Mouse (Mus musculus): ENCODE results near the gene Med1. TPM values are rescaled to one million over a fixed set of nuclear protein-coding genes. Genes with fewer than 3 reads are reported as not detected.

The Med1 gene
- polyA plus RNA-seq, 1 experiment from 2014 or later: 59.1 TPM

- H3K27ac ChIP-seq (replicated peaks): no peak overlapping the region
- no peaks in the 10 kb centered on the region for H3K9me3 ChIP-seq (replicated peaks)
- H3K4me3 ChIP-seq (replicated peaks): no peak overlapping the region
- no peak overlapping the region for H3K9ac ChIP-seq
- H3K4me2 ChIP-seq (replicated peaks): no peak overlapping the region
- H3K36me3 ChIP-seq: no peaks in the 10 kb centered on the region
- WGBS: 75% methylated on average over 7 of the region's 7 CpGs
- H3K4me1 ChIP-seq: peaks cover 14% of the 10 kb centered on the region
- no peaks in the 10 kb centered on the region for H3K27me3 ChIP-seq
- no peak for ATAC-seq (ENCODE audit: insufficient number of reproducible peaks, low FRiP score, low TSS enrichment, low read depth)
These were observed 47.2 kb downstream of the Med1 start for GRCm38 (mm10) chr11:98145856-98146255.

GRCm38 (mm10) chr11:98142545-98142944 is 50.5 kb downstream of the Med1 start:
- Histone ChIP-seq H3K9ac (no peak overlapping the region), H3K4me3 (replicated peaks) (no peak overlapping the region), H3K27me3 (no peaks in the 10 kb centered on the region), H3K4me2 (replicated peaks) (no peak overlapping the region), H3K9me3 (replicated peaks) (no peaks in the 10 kb centered on the region), H3K27ac (replicated peaks) (no peak overlapping the region), H3K4me1 (peaks cover 12% of the 10 kb centered on the region), H3K36me3 (no peaks in the 10 kb centered on the region)
- ATAC-seq (ENCODE audit: insufficient number of reproducible peaks, low FRiP score, low TSS enrichment, low read depth): no peak
- 93% methylated on average over 2 of the region's 2 CpGs for whole genome bisulfite sequencing

- Histone ChIP-seq H3K27me3 (no peaks in the 10 kb centered on the region), H3K4me2 (replicated peaks) (no peak overlapping the region), H3K27ac (replicated peaks) (no peak overlapping the region), H3K9ac (no peak overlapping the region), H3K4me1 (peaks cover 17% of the 10 kb centered on the region; the same call in 1 of the 2 replicates), H3K4me3 (replicated peaks) (no peak overlapping the region), H3K9me3 (replicated peaks) (no peaks in the 10 kb centered on the region), H3K36me3 (no peaks in the 10 kb centered on the region)
- WGBS: 61% methylated on average over 7 of the region's 7 CpGs
- ATAC-seq (ENCODE audit: insufficient number of reproducible peaks, low FRiP score, low TSS enrichment, low read depth): no peak
These were observed 54.2 kb downstream of the Med1 start for GRCm38 (mm10) chr11:98138894-98139293.

GRCm38 (mm10) chr11:98137836-98138235 is 55.3 kb downstream of the Med1 start:
- Histone ChIP-seq H3K27me3 (no peaks in the 10 kb centered on the region), H3K36me3 (no peaks in the 10 kb centered on the region), H3K4me1 (peaks cover 17% of the 10 kb centered on the region; the same call in 1 of the 2 replicates), H3K4me3 (replicated peaks) (no peak overlapping the region), H3K27ac (replicated peaks) (no peak overlapping the region), H3K9me3 (replicated peaks) (no peaks in the 10 kb centered on the region), H3K9ac (no peak overlapping the region), H3K4me2 (replicated peaks) (no peak overlapping the region)
- ATAC-seq (ENCODE audit: insufficient number of reproducible peaks, low FRiP score, low TSS enrichment, low read depth): no peak
- 87% methylated on average over 11 of the region's 11 CpGs for WGBS

- no peaks in the 10 kb centered on the region for H3K9me3 ChIP-seq (replicated peaks)
- no peak for ATAC-seq (ENCODE audit: insufficient number of reproducible peaks, low FRiP score, low TSS enrichment, low read depth)
- 45% methylated on average over 4 of the region's 4 CpGs for WGBS
- H3K4me1 ChIP-seq: peaks cover 17% of the 10 kb centered on the region; the same call in 1 of the 2 replicates
- no peak overlapping the region for H3K27ac ChIP-seq (replicated peaks)
- H3K9ac ChIP-seq: no peak overlapping the region
- no peak overlapping the region for H3K4me3 ChIP-seq (replicated peaks)
- no peak overlapping the region for H3K4me2 ChIP-seq (replicated peaks)
- H3K27me3 ChIP-seq: no peaks in the 10 kb centered on the region
- H3K36me3 ChIP-seq: no peaks in the 10 kb centered on the region
These were observed 58.1 kb downstream of the Med1 start for GRCm38 (mm10) chr11:98134951-98135350.

GRCm38 (mm10) chr11:98123424-98123823 is 69.7 kb downstream of the Med1 start:
- Histone ChIP-seq H3K27ac (replicated peaks) (no peak overlapping the region), H3K4me3 (replicated peaks) (no peak overlapping the region), H3K9ac (no peak overlapping the region), H3K36me3 (peaks cover 50% of the 10 kb centered on the region), H3K4me1 (no peaks in the 10 kb centered on the region), H3K4me2 (replicated peaks) (no peak overlapping the region), H3K27me3 (no peaks in the 10 kb centered on the region), H3K9me3 (replicated peaks) (no peaks in the 10 kb centered on the region)
- WGBS: 93% methylated on average over 5 of the region's 5 CpGs
- no peak for ATAC-seq (ENCODE audit: insufficient number of reproducible peaks, low FRiP score, low TSS enrichment, low read depth)

GRCm38 (mm10) chr11:98114363-98114762 is 78.7 kb downstream of the Med1 start:
- H3K36me3 ChIP-seq: peaks cover 34% of the 10 kb centered on the region

GRCm38 (mm10) chr11:98113504-98113903 is 79.6 kb downstream of the Med1 start:
- WGBS: 63% methylated on average over 4 of the region's 4 CpGs
- H3K36me3 ChIP-seq: peaks cover 42% of the 10 kb centered on the region
- no peaks in the 10 kb centered on the region for H3K4me1 ChIP-seq
- ATAC-seq (ENCODE audit: insufficient number of reproducible peaks, low FRiP score, low TSS enrichment, low read depth): no peak
- no peaks in the 10 kb centered on the region for H3K9me3 ChIP-seq (replicated peaks)
- no peak overlapping the region for H3K27ac ChIP-seq (replicated peaks)
- no peak overlapping the region for H3K4me3 ChIP-seq (replicated peaks)
- no peak overlapping the region for H3K9ac ChIP-seq
- no peaks in the 10 kb centered on the region for H3K27me3 ChIP-seq
- no peak overlapping the region for H3K4me2 ChIP-seq (replicated peaks)

More at GRCm38 (mm10) chr11:98114363-98114762, 78.7 kb downstream of the Med1 start:
- 92% methylated on average over 1 of the region's 1 CpGs for WGBS
- H3K27ac ChIP-seq (replicated peaks): 0 out of 2 replicates have a peak overlapping the region, but pooled peaks have one; percentile 24
- H3K27me3 ChIP-seq: no peaks in the 10 kb centered on the region
- H3K9me3 ChIP-seq (replicated peaks): no peaks in the 10 kb centered on the region
- no peaks in the 10 kb centered on the region for H3K4me1 ChIP-seq
- H3K4me2 ChIP-seq (replicated peaks): no peak overlapping the region
- no peak overlapping the region for H3K4me3 ChIP-seq (replicated peaks)
- H3K9ac ChIP-seq: no peak overlapping the region
- ATAC-seq (ENCODE audit: insufficient number of reproducible peaks, low FRiP score, low TSS enrichment, low read depth): no peak

- Histone ChIP-seq H3K9me3 (replicated peaks) (no peaks in the 10 kb centered on the region), H3K36me3 (peaks cover 60% of the 10 kb centered on the region), H3K4me1 (no peaks in the 10 kb centered on the region), H3K4me3 (replicated peaks) (no peak overlapping the region), H3K27ac (replicated peaks) (no peak overlapping the region), H3K9ac (no peak overlapping the region), H3K4me2 (replicated peaks) (no peak overlapping the region), H3K27me3 (no peaks in the 10 kb centered on the region)
- no peak for ATAC-seq (ENCODE audit: insufficient number of reproducible peaks, low FRiP score, low TSS enrichment, low read depth)
- 90% methylated on average over 5 of the region's 5 CpGs for WGBS
These were observed 83.4 kb downstream of the Med1 start for GRCm38 (mm10) chr11:98109706-98110105.

Small RNA genes within 50 kb of the gene (microRNA-seq; reads per million reads assigned to microRNA genes)
- gene Gm27399 (ENCODE audit: borderline number of aligned reads): not detected

Other genes with a start within 250 kb of the Med1 start
- 2.3 TPM in 2 replicates for gene Plxdc1, start 206.8 kb downstream of the Med1 start, polyA plus RNA-seq (2015; fragmentation: Nextera tagmentation; extraction: Ambion mirVana)
- gene Arl5c, start 197.1 kb downstream of the Med1 start, polyA plus RNA-seq (2015; fragmentation: Nextera tagmentation; extraction: Ambion mirVana): 13.0 and 14.7 TPM in 2 replicates
- 21.3 and 22.0 TPM in 2 replicates for gene Cacnb1, start 170.3 kb downstream of the Med1 start, polyA plus RNA-seq (2015; fragmentation: Nextera tagmentation; extraction: Ambion mirVana)
- 1,021 and 1,069 TPM in 2 replicates for gene Rpl19, start 166.6 kb downstream of the Med1 start, polyA plus RNA-seq (2015; fragmentation: Nextera tagmentation; extraction: Ambion mirVana)
- 0.25 and 0.55 TPM in 2 replicates for gene Stac2, start 139.8 kb downstream of the Med1 start, polyA plus RNA-seq (2015; fragmentation: Nextera tagmentation; extraction: Ambion mirVana)
- 22.0 and 24.0 TPM in 2 replicates for gene Fbxl20, start 42.9 kb downstream of the Med1 start, polyA plus RNA-seq (2015; fragmentation: Nextera tagmentation; extraction: Ambion mirVana)
- gene Cdk12, start 9.8 kb upstream of the Med1 start, polyA plus RNA-seq (2015; fragmentation: Nextera tagmentation; extraction: Ambion mirVana): 9.9 and 10.6 TPM in 2 replicates
- 0.09 TPM in 1 of 2 replicates, not detected in the other for gene Neurod2, start 136.4 kb upstream of the Med1 start, polyA plus RNA-seq (2015; fragmentation: Nextera tagmentation; extraction: Ambion mirVana)
- gene Ppp1r1b, start 155.1 kb upstream of the Med1 start, polyA plus RNA-seq (2015; fragmentation: Nextera tagmentation; extraction: Ambion mirVana): 3.8 and 7.0 TPM in 2 replicates
- 41.0 and 41.3 TPM in 2 replicates for gene Stard3, start 165.1 kb upstream of the Med1 start, polyA plus RNA-seq (2015; fragmentation: Nextera tagmentation; extraction: Ambion mirVana)
- gene Tcap, start 190.5 kb upstream of the Med1 start, polyA plus RNA-seq (2015; fragmentation: Nextera tagmentation; extraction: Ambion mirVana): 8.4 and 12.2 TPM in 2 replicates
- gene Pnmt, start 193.2 kb upstream of the Med1 start, polyA plus RNA-seq (2015; fragmentation: Nextera tagmentation; extraction: Ambion mirVana): 0.56 and 0.66 TPM in 2 replicates
- gene Pgap3, start 207.2 kb upstream of the Med1 start, polyA plus RNA-seq (2015; fragmentation: Nextera tagmentation; extraction: Ambion mirVana): 13.7 and 16.8 TPM in 2 replicates
- 60.7 and 64.0 TPM in 2 replicates for gene Erbb2, start 219.2 kb upstream of the Med1 start, polyA plus RNA-seq (2015; fragmentation: Nextera tagmentation; extraction: Ambion mirVana)
- 109 and 111 TPM in 2 replicates for gene Mien1, start 245.7 kb upstream of the Med1 start, polyA plus RNA-seq (2015; fragmentation: Nextera tagmentation; extraction: Ambion mirVana)